Mouse (Mus musculus): ENCODE measurements around the gene Gcnt7. TPM values are rescaled to one million over a fixed set of nuclear protein-coding genes. Genes with fewer than 3 reads are reported as not detected.

Gcnt7 gene
- total and polyA plus RNA-seq, 2 experiments from 2014 or later = 1.2 TPM; not detected in 1

- Histone ChIP-seq H3K4me2 (ENCODE audit: low read depth, low read length, poor library complexity, severe bottlenecking) (no peak overlapping the region), H3K9ac (replicated peaks; ENCODE audit: low read length, poor library complexity, severe bottlenecking) (no peak overlapping the region), H3K9me3 (ENCODE audit: low read length) (no peaks in the 10 kb centered on the region), H3K4me1 (ENCODE audit: insufficient read depth, low read length) (no peaks in the 10 kb centered on the region), H3K27ac (ENCODE audit: low read depth, low read length) (no peak overlapping the region), H3K4me3 (ENCODE audit: low read depth, low read length) (no peak overlapping the region), H3K36me3 (ENCODE audit: insufficient read depth, low read length) (peaks cover 42% of the 10 kb centered on the region), H3K27me3 (ENCODE audit: insufficient read depth, low read length) (no peaks in the 10 kb centered on the region)
- no peak for TF ChIP-seq CTCF (IDR thresholded peaks at IDR 0.05)
- peak; percentile 28; the same call in 1 of the 2 replicates for ATAC-seq (ENCODE audit: low FRiP score)
- WGBS = 78% methylated on average over 11 of the region's 11 CpGs
- DNase-seq (ENCODE audit: low spot score) = peak; percentile 93
Observed at GRCm38 (mm10) chr2:172468346-172468819, 10.0 kb upstream of the Gcnt7 start.

- H3K4me2 ChIP-seq (ENCODE audit: low read depth, low read length, poor library complexity, severe bottlenecking) = no peak overlapping the region
- WGBS = 93% methylated on average over 5 of the region's 5 CpGs
- H3K4me3 ChIP-seq (ENCODE audit: low read depth, low read length) = no peak overlapping the region
- no peak overlapping the region for H3K9ac ChIP-seq (replicated peaks; ENCODE audit: low read length, poor library complexity, severe bottlenecking)
- no peaks in the 10 kb centered on the region for H3K4me1 ChIP-seq (ENCODE audit: insufficient read depth, low read length)
- H3K27ac ChIP-seq (ENCODE audit: low read depth, low read length) = no peak overlapping the region
- DNase-seq (ENCODE audit: low spot score) = no peak
- TF ChIP-seq CTCF (IDR thresholded peaks at IDR 0.05) = no peak
- no peak for ATAC-seq (ENCODE audit: low FRiP score)
- H3K36me3 ChIP-seq (ENCODE audit: insufficient read depth, low read length) = peaks cover 43% of the 10 kb centered on the region
- no peaks in the 10 kb centered on the region for H3K27me3 ChIP-seq (ENCODE audit: insufficient read depth, low read length)
- no peaks in the 10 kb centered on the region for H3K9me3 ChIP-seq (ENCODE audit: low read length)
Observed at GRCm38 (mm10) chr2:172467206-172467605, 8.8 kb upstream of the Gcnt7 start.

- Histone ChIP-seq H3K9ac (replicated peaks; ENCODE audit: low read length, poor library complexity, severe bottlenecking) (no peak overlapping the region), H3K27ac (ENCODE audit: low read depth, low read length) (no peak overlapping the region), H3K4me1 (ENCODE audit: insufficient read depth, low read length) (no peaks in the 10 kb centered on the region), H3K9me3 (ENCODE audit: low read length) (no peaks in the 10 kb centered on the region), H3K4me2 (ENCODE audit: low read depth, low read length, poor library complexity, severe bottlenecking) (no peak overlapping the region), H3K27me3 (ENCODE audit: insufficient read depth, low read length) (no peaks in the 10 kb centered on the region), H3K36me3 (ENCODE audit: insufficient read depth, low read length) (peaks cover 43% of the 10 kb centered on the region), H3K4me3 (ENCODE audit: low read depth, low read length) (no peak overlapping the region)
- 71% methylated on average over 11 of the region's 11 CpGs for WGBS
- ATAC-seq (ENCODE audit: low FRiP score) = no peak
- DNase-seq (ENCODE audit: low spot score) = no peak
- no peak for TF ChIP-seq CTCF (IDR thresholded peaks at IDR 0.05)
Observed at GRCm38 (mm10) chr2:172466427-172467132, 8.2 kb upstream of the Gcnt7 start.

GRCm38 (mm10) chr2:172462813-172463212 is 4.4 kb upstream of the Gcnt7 start:
- Histone ChIP-seq H3K27ac (ENCODE audit: low read depth, low read length) (no peak overlapping the region), H3K4me3 (ENCODE audit: low read depth, low read length) (no peak overlapping the region), H3K9ac (replicated peaks; ENCODE audit: low read length, poor library complexity, severe bottlenecking) (no peak overlapping the region), H3K9me3 (ENCODE audit: low read length) (no peaks in the 10 kb centered on the region), H3K36me3 (ENCODE audit: insufficient read depth, low read length) (peaks cover 29% of the 10 kb centered on the region), H3K27me3 (ENCODE audit: insufficient read depth, low read length) (no peaks in the 10 kb centered on the region), H3K4me2 (ENCODE audit: low read depth, low read length, poor library complexity, severe bottlenecking) (no peak overlapping the region), H3K4me1 (ENCODE audit: insufficient read depth, low read length) (no peaks in the 10 kb centered on the region)
- no peak for ATAC-seq (ENCODE audit: low FRiP score)
- no peak for DNase-seq (ENCODE audit: low spot score)
- TF ChIP-seq CTCF (IDR thresholded peaks at IDR 0.05) = no peak
- WGBS = 94% methylated on average over 4 of the region's 4 CpGs

GRCm38 (mm10) chr2:172460647-172461046 is 2.3 kb upstream of the Gcnt7 start:
- 92% methylated on average over 2 of the region's 2 CpGs for WGBS
- ATAC-seq (ENCODE audit: low FRiP score) (no peak), DNase-seq (ENCODE audit: low spot score) (no peak)
- H3K4me2 ChIP-seq (ENCODE audit: low read depth, low read length, poor library complexity, severe bottlenecking) = no peak overlapping the region
- H3K9me3 ChIP-seq (ENCODE audit: low read length) = no peaks in the 10 kb centered on the region
- no peak overlapping the region for H3K9ac ChIP-seq (replicated peaks; ENCODE audit: low read length, poor library complexity, severe bottlenecking)
- peaks cover 17% of the 10 kb centered on the region for H3K36me3 ChIP-seq (ENCODE audit: insufficient read depth, low read length)
- no peak for TF ChIP-seq CTCF (IDR thresholded peaks at IDR 0.05)
- no peak overlapping the region for H3K27ac ChIP-seq (ENCODE audit: low read depth, low read length)
- no peak overlapping the region for H3K4me3 ChIP-seq (ENCODE audit: low read depth, low read length)
- H3K27me3 ChIP-seq (ENCODE audit: insufficient read depth, low read length) = no peaks in the 10 kb centered on the region
- H3K4me1 ChIP-seq (ENCODE audit: insufficient read depth, low read length) = no peaks in the 10 kb centered on the region

GRCm38 (mm10) chr2:172452458-172452857 is 5.9 kb downstream of the Gcnt7 start:
- no peaks in the 10 kb centered on the region for H3K4me1 ChIP-seq (ENCODE audit: insufficient read depth, low read length)
- H3K36me3 ChIP-seq (ENCODE audit: insufficient read depth, low read length) = peaks cover 60% of the 10 kb centered on the region
- no peak overlapping the region for H3K4me3 ChIP-seq (ENCODE audit: low read depth, low read length)
- no peak overlapping the region for H3K27ac ChIP-seq (ENCODE audit: low read depth, low read length)
- H3K4me2 ChIP-seq (ENCODE audit: low read depth, low read length, poor library complexity, severe bottlenecking) = no peak overlapping the region
- no peak overlapping the region for H3K9ac ChIP-seq (replicated peaks; ENCODE audit: low read length, poor library complexity, severe bottlenecking)
- TF ChIP-seq CTCF (IDR thresholded peaks at IDR 0.05) = no peak
- no peaks in the 10 kb centered on the region for H3K27me3 ChIP-seq (ENCODE audit: insufficient read depth, low read length)
- H3K9me3 ChIP-seq (ENCODE audit: low read length) = no peaks in the 10 kb centered on the region
- DNase-seq (ENCODE audit: low spot score) (no peak), ATAC-seq (ENCODE audit: low FRiP score) (no peak)
- 96% methylated on average over 10 of the region's 10 CpGs for WGBS

Measured in midbrain, postnatal 0 days (tissue).